Mouse (Mus musculus): ENCODE data around the gene Chd5.

The Chd5 gene

GRCm38 (mm10) chr4:152353886-152354637 lies 15.6 kb downstream of the Chd5 start:
- DNase-seq (ENCODE audit: low spot score in 2 of 2), result no peak

- no peak for DNase-seq (ENCODE audit: low spot score in 2 of 2)
Measured at GRCm38 (mm10) chr4:152355672-152356071, 17.2 kb downstream of the Chd5 start.

DNA sequence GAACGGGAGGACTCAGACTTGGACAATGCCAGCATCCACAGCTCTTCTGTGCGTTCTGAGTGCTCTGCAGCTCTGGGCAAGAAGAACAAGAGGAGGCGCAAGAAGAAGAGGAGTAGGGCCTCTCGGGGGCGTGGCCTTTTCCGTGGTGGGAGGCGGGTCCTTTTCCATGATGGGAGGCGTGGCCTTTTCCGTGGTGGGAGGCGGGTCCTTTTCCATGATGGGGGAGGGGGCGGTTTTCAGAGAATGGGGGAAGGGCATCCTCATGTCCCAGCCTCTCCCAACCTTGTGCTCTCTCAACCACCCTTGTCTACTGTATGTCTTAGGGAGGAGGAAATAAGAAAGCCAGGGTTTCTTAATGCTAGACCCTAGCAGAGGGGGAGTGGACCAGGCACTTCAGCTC lies 21.2 kb downstream of the Chd5 start:
- DNase-seq (ENCODE audit: low spot score in 2 of 2), result no peak

GRCm38 (mm10) chr4:152360855-152361254 lies 22.4 kb downstream of the Chd5 start:
- no peak for DNase-seq (ENCODE audit: low spot score in 2 of 2)

DNA sequence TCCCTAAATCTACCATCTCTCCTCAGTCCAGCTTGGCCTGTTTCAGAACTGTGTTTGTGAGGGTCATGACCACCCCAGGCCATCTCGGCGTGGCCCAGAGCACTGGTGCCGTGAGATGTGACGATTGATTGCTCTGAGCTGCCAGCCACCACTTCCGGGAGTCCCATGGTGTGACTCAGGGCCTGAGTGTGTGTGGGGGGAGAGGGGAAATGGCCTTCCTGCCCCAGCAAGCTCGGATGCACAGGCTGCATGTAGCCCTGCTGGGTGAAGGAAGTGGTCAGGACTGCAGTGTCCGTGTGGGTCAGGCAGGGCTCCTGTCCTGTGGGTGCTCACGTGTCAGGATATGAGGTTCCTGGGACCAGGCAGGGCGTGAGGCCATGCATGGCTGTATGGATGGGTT lies 23.7 kb downstream of the Chd5 start:
- DNase-seq (ENCODE audit: low spot score in 2 of 2), result no peak

- DNase-seq (ENCODE audit: low spot score in 2 of 2), result no peak
Measured at GRCm38 (mm10) chr4:152365228-152365627, 26.8 kb downstream of the Chd5 start.

DNA sequence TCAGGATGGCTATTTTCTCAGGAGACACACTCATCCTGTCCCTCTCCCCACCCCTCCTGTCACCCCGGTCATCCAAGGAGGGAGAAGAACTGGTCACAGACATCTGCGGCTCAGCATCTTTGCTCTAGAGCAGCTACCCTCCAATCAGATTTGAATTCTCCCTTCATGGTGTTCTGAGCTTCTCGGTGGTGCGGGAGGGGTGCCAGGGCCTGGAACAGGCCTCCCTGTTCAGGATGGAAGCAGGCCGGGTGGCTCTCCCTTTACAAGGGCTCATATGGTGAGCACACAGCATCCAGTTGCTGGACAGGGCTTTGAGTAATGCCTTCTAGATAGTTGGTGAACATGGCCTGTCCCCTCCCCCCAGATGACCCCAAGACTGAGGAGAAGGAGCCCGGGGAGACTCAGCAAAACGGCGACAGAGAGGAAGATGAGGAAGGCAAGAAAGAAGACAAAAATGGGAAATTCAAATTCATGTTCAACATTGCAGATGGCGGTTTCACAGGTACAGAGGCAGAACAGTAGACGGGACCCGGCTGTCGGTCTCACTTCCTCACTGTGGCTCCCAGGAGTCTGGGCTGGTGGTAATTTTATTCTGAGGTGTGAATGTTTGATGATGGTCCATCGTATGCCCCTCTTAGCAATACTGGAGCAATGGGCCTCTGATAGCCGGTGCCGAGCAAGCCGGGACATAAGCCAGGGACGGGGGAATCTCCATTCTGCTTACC lies 44.2 kb downstream of the Chd5 start:
- DNase-seq (ENCODE audit: low spot score in 2 of 2), result no peak

DNA sequence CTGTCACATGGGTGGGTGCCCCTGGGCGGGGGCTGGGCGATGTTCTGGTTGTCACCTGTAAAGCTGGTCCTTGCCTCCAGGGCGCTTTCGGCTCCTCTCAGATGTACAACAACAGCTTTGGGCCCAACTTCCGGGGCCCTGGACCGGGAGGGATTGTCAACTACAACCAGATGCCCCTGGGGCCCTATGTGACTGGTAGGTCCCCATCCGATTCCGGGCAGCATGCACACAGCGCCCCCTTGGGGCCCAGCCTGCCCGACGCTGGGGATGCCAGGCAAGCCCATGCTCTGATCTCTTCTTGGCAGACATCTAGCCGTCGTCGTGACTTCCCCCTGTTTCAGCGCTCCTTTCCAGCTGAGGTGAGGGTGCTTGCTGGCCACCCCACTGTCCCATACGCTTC lies 47.2 kb downstream of the Chd5 start:
- DNase-seq (ENCODE audit: low spot score in 2 of 2), result no peak

DNA sequence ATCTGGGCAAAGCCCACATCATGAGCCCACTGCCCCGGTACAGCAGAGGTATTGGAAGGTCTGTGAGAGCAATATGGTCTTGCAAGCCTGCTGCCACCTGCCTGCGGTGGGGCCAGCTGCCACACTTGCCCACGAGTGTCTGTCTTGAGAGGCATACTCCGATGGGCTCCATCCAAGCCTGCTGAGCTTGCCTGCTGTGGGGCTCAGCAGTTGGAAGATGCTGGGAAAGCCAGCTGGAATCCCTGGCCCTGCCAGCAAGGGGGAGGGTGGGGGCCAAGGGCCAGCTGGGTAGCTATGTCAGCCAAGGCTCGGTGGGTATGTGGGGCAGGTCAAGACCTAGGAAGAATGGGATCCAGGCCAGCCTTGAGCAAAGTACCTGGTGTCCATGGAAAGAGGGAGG lies 53.7 kb downstream of the Chd5 start:
- DNase-seq (ENCODE audit: low spot score in 2 of 2), result no peak

DNA sequence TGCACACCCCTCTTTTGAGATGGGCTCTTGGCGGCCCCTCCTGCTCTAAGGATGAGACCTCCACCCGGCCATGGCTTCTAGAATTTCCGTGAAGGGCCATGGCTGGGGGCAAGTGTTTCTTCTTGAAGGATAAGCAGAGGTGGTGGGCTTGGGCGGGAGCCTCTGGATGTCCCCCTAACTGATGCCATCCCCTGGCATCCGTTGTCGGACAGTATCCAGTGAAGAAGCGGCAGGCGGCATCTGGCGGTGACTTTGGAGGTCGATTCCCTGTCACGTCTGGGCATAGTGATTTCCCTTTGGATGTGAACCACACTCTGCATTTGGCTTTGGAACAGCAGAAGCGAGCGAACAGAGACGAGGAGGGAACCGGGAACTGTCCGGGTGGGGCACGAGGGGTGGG lies 54.2 kb downstream of the Chd5 start:
- no peak for DNase-seq (ENCODE audit: low spot score in 2 of 2)

DNA sequence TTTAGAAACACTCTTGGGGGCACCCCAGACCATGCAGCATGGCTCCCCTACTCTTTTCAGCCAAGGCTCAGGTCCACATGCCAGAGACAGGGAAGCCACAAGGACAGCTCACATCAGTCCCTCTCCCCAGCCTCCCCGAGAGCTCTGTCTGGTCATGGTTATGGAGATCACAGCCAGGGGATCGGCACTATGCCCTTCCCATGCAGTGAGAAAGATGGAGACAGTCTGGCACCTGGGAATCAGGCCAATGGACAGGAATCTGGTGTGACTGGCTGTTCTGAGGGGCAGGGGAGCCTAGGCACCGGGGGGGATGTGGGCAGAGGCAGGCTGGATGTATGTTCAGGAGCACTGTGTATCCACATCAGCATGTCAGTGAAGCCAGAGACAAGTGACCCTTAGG lies 60.5 kb downstream of the Chd5 start:
- no peak for DNase-seq (ENCODE audit: low spot score in 2 of 2)

- DNase-seq (ENCODE audit: low spot score in 2 of 2), result no peak
Measured at GRCm38 (mm10) chr4:152405143-152405542, 66.7 kb downstream of the Chd5 start.

- no peak for DNase-seq (ENCODE audit: low spot score in 2 of 2)
Measured at GRCm38 (mm10) chr4:152405671-152406201, 67.3 kb downstream of the Chd5 start.

GRCm38 (mm10) chr4:152406531-152406930 lies 68.1 kb downstream of the Chd5 start:
- no peak for DNase-seq (ENCODE audit: low spot score in 2 of 2)

- DNase-seq (ENCODE audit: low spot score in 2 of 2), result no peak
Measured at GRCm38 (mm10) chr4:152410961-152411360, 72.5 kb downstream of the Chd5 start.

- DNase-seq (ENCODE audit: low spot score in 2 of 2), result no peak
Measured at GRCm38 (mm10) chr4:152412524-152413080, 74.2 kb downstream of the Chd5 start.

DNA sequence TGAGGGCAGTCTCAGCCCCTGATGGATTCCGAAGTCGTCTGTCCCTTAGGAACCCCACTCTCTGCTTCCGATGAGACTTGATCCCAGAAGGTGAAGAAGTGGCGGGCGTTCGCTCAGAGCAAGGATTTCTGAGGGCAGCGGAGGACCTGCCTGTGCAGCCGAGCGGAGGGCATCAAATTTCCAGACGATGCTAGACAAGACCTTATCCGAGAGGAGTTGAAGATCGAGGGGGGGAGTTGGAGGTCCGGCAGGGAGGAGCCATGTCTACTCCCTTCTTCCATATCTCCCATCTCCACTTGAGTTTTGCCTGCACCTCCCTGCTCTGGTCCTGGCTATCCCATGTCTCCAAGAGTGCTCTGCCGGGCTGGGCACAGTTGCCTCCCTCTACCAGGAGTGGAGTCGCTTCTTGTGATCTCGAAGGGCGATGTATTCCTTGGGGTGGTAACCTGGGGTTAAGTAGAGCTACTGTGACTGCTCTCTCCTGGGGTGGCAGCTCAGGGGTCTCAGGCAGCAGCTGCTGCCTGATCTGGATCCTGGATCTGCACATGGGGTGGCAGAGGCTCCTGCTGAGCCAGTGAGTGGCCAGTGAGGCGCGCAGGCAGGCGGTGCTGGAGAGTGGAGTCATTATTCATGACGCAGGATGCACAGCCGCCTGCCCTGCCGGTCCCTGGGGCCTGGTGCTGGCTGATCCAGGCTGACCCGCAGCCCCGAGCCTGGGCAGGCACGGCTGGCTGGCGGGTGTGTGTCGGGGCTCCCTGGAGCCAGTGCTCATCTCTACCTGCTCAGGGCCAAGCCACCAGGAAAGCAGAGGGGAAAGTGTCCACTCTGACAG lies 80.0 kb downstream of the Chd5 start:
- DNase-seq (ENCODE audit: low spot score in 2 of 2), result no peak

DNA sequence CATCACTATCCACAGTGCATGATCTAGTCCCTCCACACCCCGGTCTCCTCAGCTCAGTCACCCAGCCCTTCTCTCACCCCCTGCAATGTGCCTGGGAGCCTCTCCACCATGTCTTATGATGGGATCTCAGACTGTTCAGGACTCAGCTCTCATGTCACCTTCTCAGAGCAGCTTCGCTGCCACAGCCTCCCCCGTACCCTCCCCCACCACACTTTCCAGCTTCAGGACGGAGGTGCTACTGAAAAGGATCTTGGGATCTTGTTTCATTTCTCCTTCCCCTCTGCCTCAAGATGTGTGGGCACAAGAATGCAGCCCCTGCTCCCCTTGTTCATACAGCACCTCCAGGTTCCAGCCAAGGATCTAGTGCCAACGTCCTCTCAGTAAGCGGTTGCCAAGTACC lies 85.1 kb downstream of the Chd5 start:
- DNase-seq (ENCODE audit: low spot score in 2 of 2), result no peak

DNA sequence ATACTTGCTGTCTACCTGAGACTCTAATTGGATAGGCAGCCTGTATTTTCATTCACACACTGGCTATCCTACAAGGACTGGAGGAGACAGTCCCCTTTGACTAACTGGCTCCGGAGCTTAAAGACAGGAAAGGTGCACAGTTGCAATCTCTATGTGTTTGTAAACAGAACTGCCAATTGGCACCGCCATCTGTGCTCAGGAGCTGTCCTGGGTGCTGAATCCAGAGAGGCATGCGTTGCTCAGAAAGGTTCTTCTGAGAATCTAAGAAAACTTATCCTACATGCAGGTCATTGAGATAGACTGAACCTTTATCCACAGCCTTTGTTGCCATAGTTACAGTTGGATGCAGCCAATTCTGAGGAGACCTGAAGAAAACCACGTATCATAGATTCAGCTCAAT lies 85.9 kb downstream of the Chd5 start:
- DNase-seq (ENCODE audit: low spot score in 2 of 2), result no peak

GRCm38 (mm10) chr4:152424922-152425321 lies 86.5 kb downstream of the Chd5 start:
- no peak for DNase-seq (ENCODE audit: low spot score in 2 of 2)

DNA sequence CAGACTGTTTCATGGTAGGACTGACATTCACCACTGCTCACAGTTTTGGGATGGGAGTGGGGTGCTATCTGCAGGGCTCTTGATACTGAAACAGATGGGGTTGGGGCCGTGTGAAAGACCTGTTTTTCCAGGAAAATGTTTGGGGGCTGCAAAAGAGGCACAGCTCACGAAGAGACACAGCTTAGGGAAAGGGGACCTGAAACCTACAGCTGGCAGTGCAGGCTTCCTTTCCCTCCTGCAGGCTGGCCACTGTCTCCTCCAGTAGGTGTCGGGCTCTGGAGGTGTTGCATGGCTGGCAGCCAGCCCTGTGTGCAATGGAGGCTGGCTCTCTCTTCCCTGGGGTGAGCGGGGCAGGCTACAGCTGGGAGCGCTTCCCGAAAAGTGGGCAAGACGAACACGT lies 89.8 kb downstream of the Chd5 start:
- DNase-seq (ENCODE audit: low spot score in 2 of 2), result no peak

DNA sequence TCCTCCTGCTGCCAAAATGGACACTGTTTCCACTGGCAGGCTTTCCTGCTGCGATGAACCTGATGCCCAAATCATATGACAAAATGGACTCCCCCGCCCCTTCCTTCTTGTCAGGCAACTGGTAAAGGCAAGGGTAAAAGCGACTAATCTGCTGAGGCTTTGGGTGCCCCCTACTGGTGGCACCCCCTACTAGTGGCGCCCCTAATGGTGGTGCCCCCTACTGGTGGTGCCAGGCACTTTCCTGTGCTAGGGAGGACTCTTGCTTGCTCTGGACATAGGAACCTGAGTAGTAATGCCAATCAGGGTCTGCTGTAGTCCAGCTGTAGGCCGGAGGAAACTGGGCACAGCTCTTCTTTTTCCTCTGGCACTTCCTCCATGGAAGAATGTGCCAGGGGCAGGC lies 93.9 kb downstream of the Chd5 start:
- DNase-seq (ENCODE audit: low spot score in 2 of 2), result peak in 1 of 2 experiments; percentile 12
